Mouse (Mus musculus) B cell, adult 67 days (primary cell): ENCODE results near the gene Zfp697. TPM values are rescaled to one million over a fixed set of nuclear protein-coding genes. Genes with fewer than 3 reads are reported as not detected.

ENCODE experiments used
- total RNA-seq, 2 experiments: library from RNA; stranded (reverse); gene quantifications; 4 replicates each; pipeline ENCODE4 v1.2.4; 2023

Zfp697 gene
- total RNA-seq = under 1 TPM in 1 of 2 experiments, not detected in 1; 0.15 TPM

GRCm38 (mm10) chr3:98382246-98382939, at the start of gene Zfp697:
Gene Zfp697 (plus strand): TSS chr3:98382461.

GRCm38 (mm10) chr3:98339706-98340109, 42.6 kb upstream of the Zfp697 start, which contains the start of gene Phgdh:
Gene Phgdh (minus strand): TSS chr3:98339990.

GRCm38 (mm10) chr3:98457026-98457425, 74.8 kb downstream of the Zfp697 start, which contains the start of gene Gm4450:
Gene Gm4450 (minus strand): TSS chr3:98457126.

GRCm38 (mm10) chr3:98510414-98510813, 128.2 kb downstream of the Zfp697 start, which contains the start of gene Hsd3b4:
Gene Hsd3b4 (minus strand): TSS chr3:98510514.

GRCm38 (mm10) chr3:98588707-98589106, 206.4 kb downstream of the Zfp697 start, which contains the start of gene Gm10681:
Gene Gm10681 (minus strand): TSS chr3:98588807.

GRCm38 (mm10) chr3:98630152-98630551, 247.9 kb downstream of the Zfp697 start, which contains the start of gene Hsd3b5:
Gene Hsd3b5 (minus strand): TSS chr3:98630252.

GRCm38 (mm10) chr3:98724376-98724775, 342.1 kb downstream of the Zfp697 start, which contains the start of gene Hsd3b2:
Gene Hsd3b2 (minus strand): TSS chr3:98724543.

Other genes starting within 250 kb of the Zfp697 start
- gene Adam30, start 221.8 kb upstream of the Zfp697 start, total RNA-seq = 10 to 100 TPM; 10.2 to 14.2 TPM
- gene Reg4, start 160.3 kb upstream of the Zfp697 start, total RNA-seq = not detected
- not detected for gene Hmgcs2, start 102.0 kb upstream of the Zfp697 start, total RNA-seq
- gene Phgdh, start 42.5 kb upstream of the Zfp697 start, total RNA-seq = 10 to 100 TPM; 53.5 to 58.0 TPM
- gene Gm4450, start 74.7 kb downstream of the Zfp697 start, total RNA-seq = not detected
- not detected for gene Hsd3b4, start 128.1 kb downstream of the Zfp697 start, total RNA-seq
- not detected for gene Gm10681, start 206.3 kb downstream of the Zfp697 start, total RNA-seq
- not detected for gene Hsd3b5, start 247.8 kb downstream of the Zfp697 start, total RNA-seq